Mouse (Mus musculus) lung, postnatal 36 days (tissue): ENCODE results near the gene Raet1e.
A peak's percentile ranks its signal among the peaks of the same experiment; 100 is the strongest.
"Not testable (repeated sequence)": the region's sequence is repeated elsewhere in the genome, so short reads cannot be mapped to it uniquely, and the experiment has no call there.

Source experiments
- DNase-seq: peaks from one replicate; pipeline ENCODE4 v3.0.0; 2022; ENCODE audit warnings: mixed read lengths

Gene Raet1e

GRCm38 (mm10) chr10:22274445-22275057, 116.2 kb downstream of the Raet1e start:
- no peak for DNase-seq

- not testable (repeated sequence) for DNase-seq
Measured at GRCm38 (mm10) chr10:22278468-22278867, 120.1 kb downstream of the Raet1e start.

GRCm38 (mm10) chr10:22282816-22283215, 124.4 kb downstream of the Raet1e start:
- no peak for DNase-seq

GRCm38 (mm10) chr10:22295676-22296075, 137.3 kb downstream of the Raet1e start:
- no peak for DNase-seq

GRCm38 (mm10) chr10:22297033-22297762, 138.8 kb downstream of the Raet1e start:
- DNase-seq: no peak

GRCm38 (mm10) chr10:22297766-22298461, 139.5 kb downstream of the Raet1e start:
- DNase-seq: no peak

GRCm38 (mm10) chr10:22299324-22299723, 141.0 kb downstream of the Raet1e start:
- DNase-seq: no peak

GRCm38 (mm10) chr10:22301641-22302040, 143.3 kb downstream of the Raet1e start:
- DNase-seq: peak; percentile 3

- no peak for DNase-seq
Measured at GRCm38 (mm10) chr10:22302344-22303057, 144.1 kb downstream of the Raet1e start.

- DNase-seq: no peak
Measured at GRCm38 (mm10) chr10:22303736-22304135, 145.4 kb downstream of the Raet1e start.

GRCm38 (mm10) chr10:22305801-22306200, 147.4 kb downstream of the Raet1e start:
- no peak for DNase-seq

- DNase-seq: peak; percentile 42
Measured at GRCm38 (mm10) chr10:22306452-22306851, 148.1 kb downstream of the Raet1e start.

GRCm38 (mm10) chr10:22308221-22308620, 149.9 kb downstream of the Raet1e start:
- no peak for DNase-seq

GRCm38 (mm10) chr10:22322858-22323257, 164.5 kb downstream of the Raet1e start:
- DNase-seq: no peak

GRCm38 (mm10) chr10:22345721-22346120, 187.4 kb downstream of the Raet1e start:
- DNase-seq: not testable (repeated sequence)

GRCm38 (mm10) chr10:22353548-22354195, 195.3 kb downstream of the Raet1e start:
- DNase-seq: not testable (repeated sequence)

- not testable (repeated sequence) for DNase-seq
Measured at GRCm38 (mm10) chr10:22354196-22354574, 195.8 kb downstream of the Raet1e start.

GRCm38 (mm10) chr10:22357373-22357772, 199.0 kb downstream of the Raet1e start:
- not testable (repeated sequence) for DNase-seq

- not testable (repeated sequence) for DNase-seq
Measured at GRCm38 (mm10) chr10:22360252-22360651, 201.9 kb downstream of the Raet1e start, which contains the start of gene Raet1d. Raet1d (plus strand) TSS chr10:22360552.

GRCm38 (mm10) chr10:22360957-22361356, 202.6 kb downstream of the Raet1e start:
- not testable (repeated sequence) for DNase-seq

GRCm38 (mm10) chr10:22361415-22362352, 203.3 kb downstream of the Raet1e start:
- not testable (repeated sequence) for DNase-seq
